Mouse (Mus musculus) c-Kit-positive CD71-negative TER-119-negative erythroid progenitor cells, embryonic 14.5 days (primary cell): ENCODE data around the gene Vav3.

Experiments
- DNase-seq: peaks from one replicate; pipeline ENCODE4 v3.0.0-alpha.2; 2013; ENCODE audit warnings: low read depth

Gene Vav3

GRCm38 (mm10) chr3:109340274-109341070, at the start of gene Vav3:
Gene Vav3, plus strand, starts transcription at chr3:109340653.
- peak; percentile 25 for DNase-seq

GRCm38 (mm10) chr3:109298857-109299256, 41.6 kb upstream of the Vav3 start:
- DNase-seq: no peak

- no peak for DNase-seq
These were observed 41.0 kb upstream of the Vav3 start for GRCm38 (mm10) chr3:109299303-109300074.

GRCm38 (mm10) chr3:109302059-109302458, 38.4 kb upstream of the Vav3 start:
- DNase-seq: no peak

- DNase-seq: no peak
These were observed 33.0 kb upstream of the Vav3 start for GRCm38 (mm10) chr3:109307406-109307805.

- no peak for DNase-seq
These were observed 32.0 kb upstream of the Vav3 start for GRCm38 (mm10) chr3:109308468-109308867.

GRCm38 (mm10) chr3:109309317-109310265, 30.9 kb upstream of the Vav3 start:
- DNase-seq: no peak

GRCm38 (mm10) chr3:109311172-109311824, 29.2 kb upstream of the Vav3 start:
- peak; percentile 34 for DNase-seq

- no peak for DNase-seq
These were observed 28.6 kb upstream of the Vav3 start for GRCm38 (mm10) chr3:109311875-109312274.

GRCm38 (mm10) chr3:109313501-109313900, 27.0 kb upstream of the Vav3 start:
- no peak for DNase-seq

- DNase-seq: no peak
These were observed 18.2 kb upstream of the Vav3 start for GRCm38 (mm10) chr3:109322225-109322624.

GRCm38 (mm10) chr3:109323447-109324300, 16.8 kb upstream of the Vav3 start:
- DNase-seq: no peak

GRCm38 (mm10) chr3:109327128-109327527, 13.3 kb upstream of the Vav3 start:
- no peak for DNase-seq

- DNase-seq: no peak
These were observed 7.7 kb upstream of the Vav3 start for GRCm38 (mm10) chr3:109332755-109333154.

GRCm38 (mm10) chr3:109335470-109335869, 5.0 kb upstream of the Vav3 start:
- no peak for DNase-seq

GRCm38 (mm10) chr3:109339290-109339689, 1.2 kb upstream of the Vav3 start:
- no peak for DNase-seq

GRCm38 (mm10) chr3:109339941-109340273, 546 bp upstream of the Vav3 start:
- peak; percentile 62 for DNase-seq

- no peak for DNase-seq
These were observed 623 bp downstream of the Vav3 start for GRCm38 (mm10) chr3:109341071-109341480.

GRCm38 (mm10) chr3:109341631-109342030, 1.2 kb downstream of the Vav3 start:
- DNase-seq: peak; percentile 53

GRCm38 (mm10) chr3:109351956-109352684, 11.7 kb downstream of the Vav3 start:
- no peak for DNase-seq
